Mouse (Mus musculus) Patski (cell line): ENCODE data around the gene Gm14862. TPM values are rescaled to one million over a fixed set of nuclear protein-coding genes. Genes with fewer than 3 reads are reported as not detected.
A peak's percentile ranks its signal among the peaks of the same experiment; 100 is the strongest.
"Not testable (repeated sequence)": the region's sequence is repeated elsewhere in the genome, so short reads cannot be mapped to it uniquely, and the experiment has no call there.

Experiments
- ATAC-seq: fragments of 100-300 bp; one replicate; pipeline ENCODE4 v1.8.0; 2021
- CTCF ChIA-PET: fragments of 350-600 bp; sonication (Branson Sonifier 250); formaldehyde crosslinking; loops from one replicate; lab custom pipeline; 2022; ENCODE audit warnings: inconsistent platforms; lab: Charles Lee
- POLR2A ChIA-PET: fragments of 350-600 bp; sonication (Branson Sonifier 250); formaldehyde crosslinking; loops from one replicate; lab custom pipeline; 2022; ENCODE audit warnings: antibody characterized with exemption, inconsistent platforms; lab: Charles Lee
- DNase-seq: peaks from one replicate; pipeline ENCODE4 v3.0.0-alpha.2; 2011; ENCODE audit warnings: low read depth, low spot score
- H3K27me3 ChIP-seq: fragments of 371-371 bp; one replicate; pipeline ENCODE4 v1.5.1; 2021
- CTCF ChIP-seq: fragments of 100-300 bp; IDR thresholded peaks from one replicate; pipeline ENCODE4 v1.5.1; 2021
- in situ Hi-C: fragments of 300-500 bp; cut with MboI; formaldehyde crosslinking; loops from 3 replicates; pipeline ENCODE4 v1.11.1; 2018; ENCODE audit warnings: low pct_unique_long_range_greater_than_20kb, mixed read lengths
- polyA plus RNA-seq: library from polyadenylated mRNA; unstranded; gene quantifications from one replicate; pipeline ENCODE4 v1.2.3, GENCODE M21; 2021

The Gm14862 gene
- polyA plus RNA-seq = not detected

- no peak for DNase-seq
- TF ChIP-seq CTCF = no peak
- CTCF ChIA-PET = no interaction called here
- peak; percentile 39 for ATAC-seq
- in situ Hi-C loops = no loop called here
- POLR2A ChIA-PET = no interaction called here
- peaks cover 25% of the 10 kb centered on the region for H3K27me3 ChIP-seq
These were observed at the start of gene Gm14862 for GRCm38 (mm10) chrX:9256766-9257165. Gene Gm14862, minus strand, starts transcription at chrX:9256899.

DNA sequence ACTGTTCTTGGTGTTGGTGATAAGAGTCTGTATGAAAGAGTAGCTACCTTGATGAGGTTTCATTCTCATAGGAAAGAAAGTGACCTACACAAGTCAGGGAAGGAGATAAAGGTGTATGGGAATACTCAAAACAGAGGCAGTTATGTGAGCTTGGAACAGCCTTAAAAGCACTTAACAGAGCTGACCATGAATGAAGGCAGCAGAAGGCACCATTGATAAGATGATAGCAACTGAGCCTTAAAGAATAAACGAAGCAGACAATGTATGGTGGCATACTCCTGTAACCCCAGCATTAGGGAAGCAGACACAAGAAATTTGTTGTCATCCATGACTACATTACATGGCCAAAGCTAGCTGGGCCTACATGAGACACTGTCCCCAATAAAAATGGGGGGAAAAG lies 46.8 kb upstream of the Gm14862 start:
- in situ Hi-C loops = no loop called here
- ChIA-PET CTCF (no interaction called here), POLR2A (no interaction called here)
- peaks cover 38% of the 10 kb centered on the region for H3K27me3 ChIP-seq
- no peak for TF ChIP-seq CTCF
- ATAC-seq = no peak
- no peak for DNase-seq

- ATAC-seq (no peak), DNase-seq (no peak)
- in situ Hi-C loops = no loop called here
- CTCF ChIA-PET = no interaction called here
- POLR2A ChIA-PET = no interaction called here
- peaks cover 32% of the 10 kb centered on the region for H3K27me3 ChIP-seq
- no peak for TF ChIP-seq CTCF
These were observed 46.1 kb upstream of the Gm14862 start for GRCm38 (mm10) chrX:9302791-9303190.

DNA sequence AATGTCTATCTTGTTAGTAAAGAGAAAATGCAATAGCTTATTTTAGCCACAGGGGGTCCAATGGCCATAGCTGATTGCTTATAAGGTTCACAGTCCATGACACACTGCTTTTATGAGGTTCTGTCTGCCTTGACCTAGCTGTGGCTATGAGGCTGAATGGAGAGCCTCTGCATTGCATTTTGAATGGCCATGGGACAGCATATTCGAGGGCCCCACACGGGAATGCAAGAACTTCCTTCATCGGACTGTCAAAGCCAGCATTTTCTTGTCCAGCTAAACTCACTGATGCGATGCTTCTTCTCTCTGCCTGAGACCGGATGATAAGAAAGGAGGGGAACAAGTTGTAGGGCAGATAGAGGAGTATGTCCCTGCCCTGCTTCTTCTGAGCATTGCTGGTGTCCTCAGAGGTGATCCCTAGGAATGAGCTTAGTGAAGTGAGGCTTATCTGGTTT lies 41.7 kb upstream of the Gm14862 start:
- no peak for ATAC-seq
- CTCF ChIA-PET = no interaction called here
- peak; percentile 11 for TF ChIP-seq CTCF
- DNase-seq = no peak
- H3K27me3 ChIP-seq = peaks cover 18% of the 10 kb centered on the region
- in situ Hi-C loops = no loop called here
- POLR2A ChIA-PET = no interaction called here

DNA sequence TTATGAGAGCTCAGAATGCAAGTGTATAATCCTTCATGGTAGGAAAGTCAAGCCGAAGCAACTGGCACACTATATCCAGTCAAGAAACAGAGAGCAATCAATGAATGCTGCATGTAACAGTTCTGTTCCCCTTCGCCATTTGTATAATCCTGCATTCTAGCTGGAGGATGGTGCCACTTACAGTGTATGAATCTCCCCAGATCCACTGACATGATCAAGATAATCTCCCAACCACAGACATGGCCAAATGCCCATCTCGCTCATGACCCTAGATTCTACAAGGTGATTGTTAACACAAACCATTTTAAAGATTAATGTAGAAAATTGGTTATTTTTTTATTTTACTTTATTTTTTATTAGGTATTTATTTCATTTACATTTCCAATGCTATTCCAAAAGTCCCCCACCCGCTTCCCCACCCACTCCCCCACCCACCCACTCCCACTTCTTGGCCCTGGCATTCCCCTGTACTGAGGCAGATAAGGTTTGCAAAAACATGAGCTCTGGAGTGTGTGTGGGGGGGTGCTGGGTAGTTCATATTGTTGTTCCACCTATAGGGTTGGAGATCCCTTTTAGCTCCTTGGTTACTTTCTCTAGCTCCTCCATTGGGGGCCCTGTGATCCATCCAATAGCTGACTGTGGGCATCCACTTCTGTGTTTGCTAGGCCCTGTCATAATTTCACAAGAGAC lies 36.6 kb upstream of the Gm14862 start:
- ATAC-seq, in situ Hi-C loops, DNase-seq, CTCF ChIA-PET, H3K27me3 ChIP-seq, POLR2A ChIA-PET: not testable (repeated sequence)

GRCm38 (mm10) chrX:9283464-9283863 lies 26.8 kb upstream of the Gm14862 start, which contains the start of gene H2al1m:
Gene H2al1m, plus strand, starts transcription at chrX:9283764.
- H3K27me3 ChIP-seq, POLR2A ChIA-PET, DNase-seq, in situ Hi-C loops, ATAC-seq, CTCF ChIA-PET: not testable (repeated sequence)

GRCm38 (mm10) chrX:9274321-9274720 lies 17.6 kb upstream of the Gm14862 start:
- no peak for DNase-seq
- no peak for ATAC-seq
- peaks cover 28% of the 10 kb centered on the region for H3K27me3 ChIP-seq
- ChIA-PET POLR2A (no interaction called here), CTCF (no interaction called here)
- TF ChIP-seq CTCF = no peak
- in situ Hi-C loops = no loop called here

GRCm38 (mm10) chrX:9273377-9274002 lies 16.8 kb upstream of the Gm14862 start:
- in situ Hi-C loops = no loop called here
- ATAC-seq = no peak
- CTCF ChIA-PET = no interaction called here

GRCm38 (mm10) chrX:9272460-9273361 lies 16.0 kb upstream of the Gm14862 start, which contains the start of gene Xk:
Gene Xk, plus strand, starts transcription at chrX:9272756.
- ChIA-PET CTCF (no interaction called here), POLR2A (no interaction called here)
- in situ Hi-C loops = no loop called here

More at GRCm38 (mm10) chrX:9273377-9274002, 16.8 kb upstream of the Gm14862 start:
- POLR2A ChIA-PET = no interaction called here
- no peak for TF ChIP-seq CTCF
- H3K27me3 ChIP-seq = peaks cover 35% of the 10 kb centered on the region
- DNase-seq = no peak

GRCm38 (mm10) chrX:9271947-9272459 lies 15.3 kb upstream of the Gm14862 start:
- peaks cover 38% of the 10 kb centered on the region for H3K27me3 ChIP-seq
- DNase-seq = no peak
- in situ Hi-C loops = no loop called here
- no peak for ATAC-seq
- POLR2A ChIA-PET = no interaction called here
- CTCF ChIA-PET = interaction anchor here (1.7 kb wide), 1 partner anchor 10 kb away, joined by 3 read pairs; no protein-coding TSS in a partner anchor
- TF ChIP-seq CTCF = no peak

More at GRCm38 (mm10) chrX:9272460-9273361, 16.0 kb upstream of the Gm14862 start, which contains the start of gene Xk:
- peak; percentile 65 for ATAC-seq
- H3K27me3 ChIP-seq = peaks cover 37% of the 10 kb centered on the region
- no peak for TF ChIP-seq CTCF
- no peak for DNase-seq
